Mouse (Mus musculus): ENCODE measurements around the gene Trpc3. TPM values are rescaled to one million over a fixed set of nuclear protein-coding genes. Genes with fewer than 3 reads are reported as not detected.
"Not testable (repeated sequence)": the region's sequence is repeated elsewhere in the genome, so short reads cannot be mapped to it uniquely, and the experiment has no call there.

Trpc3 gene
- polyA plus RNA-seq (2012; rRNA removed) = 1.7 and 1.9 TPM in 2 replicates

- WGBS = 2% methylated on average over 91 of the region's 91 CpGs
- DNase-seq (ENCODE audit: low read depth, low spot score) = no peak
Measured at GRCm38 (mm10) chr3:36689392-36690291, at the start of gene Trpc3. Gene Trpc3 (minus strand): TSS chr3:36690167.

- no peak for DNase-seq (ENCODE audit: low read depth, low spot score)
- 53% methylated on average over 4 of the region's 4 CpGs for WGBS
Measured at GRCm38 (mm10) chr3:36738071-36738470, 48.1 kb upstream of the Trpc3 start.

- no peak for DNase-seq (ENCODE audit: low read depth, low spot score)
- WGBS = 88% methylated on average over 4 of the region's 4 CpGs
Measured at GRCm38 (mm10) chr3:36733075-36733474, 43.1 kb upstream of the Trpc3 start.

GRCm38 (mm10) chr3:36726545-36726944 lies 36.6 kb upstream of the Trpc3 start:
- no peak for DNase-seq (ENCODE audit: low read depth, low spot score)
- WGBS = 75% methylated on average over 8 of the region's 8 CpGs

GRCm38 (mm10) chr3:36721850-36722249 lies 31.9 kb upstream of the Trpc3 start:
- DNase-seq (ENCODE audit: low read depth, low spot score) = no peak
- 72% methylated on average over 3 of the region's 3 CpGs for WGBS

- DNase-seq (ENCODE audit: low read depth, low spot score) = no peak
- WGBS = 69% methylated on average over 3 of the region's 3 CpGs
Measured at GRCm38 (mm10) chr3:36709521-36709920, 19.6 kb upstream of the Trpc3 start.

GRCm38 (mm10) chr3:36690292-36690650 lies 304 bp upstream of the Trpc3 start:
- WGBS = 19% methylated on average over 7 of the region's 7 CpGs
- DNase-seq (ENCODE audit: low read depth, low spot score) = no peak

GRCm38 (mm10) chr3:36688874-36689273 lies 1.1 kb downstream of the Trpc3 start:
- 4% methylated on average over 21 of the region's 21 CpGs for WGBS
- no peak for DNase-seq (ENCODE audit: low read depth, low spot score)

GRCm38 (mm10) chr3:36675822-36676221 lies 14.1 kb downstream of the Trpc3 start:
- WGBS = 69% methylated on average over 1 of the region's 1 CpGs
- DNase-seq (ENCODE audit: low read depth, low spot score) = no peak

- whole genome bisulfite sequencing = 87% methylated on average over 6 of the region's 6 CpGs
Measured at GRCm38 (mm10) chr3:36667814-36668213, 22.2 kb downstream of the Trpc3 start.

GRCm38 (mm10) chr3:36645245-36645559 lies 44.8 kb downstream of the Trpc3 start:
- DNase-seq (ENCODE audit: low read depth, low spot score) = not testable (repeated sequence)

More at GRCm38 (mm10) chr3:36667814-36668213, 22.2 kb downstream of the Trpc3 start:
- no peak for DNase-seq (ENCODE audit: low read depth, low spot score)

GRCm38 (mm10) chr3:36644554-36645244 lies 45.3 kb downstream of the Trpc3 start:
- no peak for DNase-seq (ENCODE audit: low read depth, low spot score)
- WGBS = 28% methylated on average over 3 of the region's 3 CpGs

GRCm38 (mm10) chr3:36643354-36643753 lies 46.6 kb downstream of the Trpc3 start:
- WGBS = 76% methylated on average over 3 of the region's 3 CpGs
- DNase-seq (ENCODE audit: low read depth, low spot score) = no peak

GRCm38 (mm10) chr3:36642736-36643135 lies 47.2 kb downstream of the Trpc3 start:
- WGBS = 80% methylated on average over 13 of the region's 13 CpGs
- no peak for DNase-seq (ENCODE audit: low read depth, low spot score)

GRCm38 (mm10) chr3:36640787-36641186 lies 49.2 kb downstream of the Trpc3 start:
- 71% methylated on average over 2 of the region's 2 CpGs for WGBS
- no peak for DNase-seq (ENCODE audit: low read depth, low spot score)

- DNase-seq (ENCODE audit: low read depth, low spot score) = no peak
- 21% methylated on average over 4 of the region's 4 CpGs for WGBS
Measured at GRCm38 (mm10) chr3:36635449-36635848, 54.5 kb downstream of the Trpc3 start.

- WGBS = 49% methylated on average over 2 of the region's 2 CpGs
- no peak for DNase-seq (ENCODE audit: low read depth, low spot score)
Measured at GRCm38 (mm10) chr3:36626803-36627202, 63.2 kb downstream of the Trpc3 start.

- 71% methylated on average over 7 of the region's 7 CpGs for WGBS
Measured at GRCm38 (mm10) chr3:36618181-36618580, 71.8 kb downstream of the Trpc3 start.

GRCm38 (mm10) chr3:36613908-36614255 lies 76.1 kb downstream of the Trpc3 start:
- WGBS = 53% methylated on average over 5 of the region's 5 CpGs
- no peak for DNase-seq (ENCODE audit: low read depth, low spot score)

More at GRCm38 (mm10) chr3:36618181-36618580, 71.8 kb downstream of the Trpc3 start:
- DNase-seq (ENCODE audit: low read depth, low spot score) = no peak

- DNase-seq (ENCODE audit: low read depth, low spot score) = peak; percentile 50
- 2% methylated on average over 38 of the region's 38 CpGs for WGBS
Measured at GRCm38 (mm10) chr3:36613202-36613907, 76.6 kb downstream of the Trpc3 start, which contains the start of gene Bbs7. Gene Bbs7 (minus strand): TSS chr3:36613477.

Measured in large intestine, adult 2 months (tissue).